Mouse (Mus musculus): ENCODE results near the gene Galk2.
A peak's percentile ranks its signal among the peaks of the same experiment; 100 is the strongest.

Galk2 gene

DNA sequence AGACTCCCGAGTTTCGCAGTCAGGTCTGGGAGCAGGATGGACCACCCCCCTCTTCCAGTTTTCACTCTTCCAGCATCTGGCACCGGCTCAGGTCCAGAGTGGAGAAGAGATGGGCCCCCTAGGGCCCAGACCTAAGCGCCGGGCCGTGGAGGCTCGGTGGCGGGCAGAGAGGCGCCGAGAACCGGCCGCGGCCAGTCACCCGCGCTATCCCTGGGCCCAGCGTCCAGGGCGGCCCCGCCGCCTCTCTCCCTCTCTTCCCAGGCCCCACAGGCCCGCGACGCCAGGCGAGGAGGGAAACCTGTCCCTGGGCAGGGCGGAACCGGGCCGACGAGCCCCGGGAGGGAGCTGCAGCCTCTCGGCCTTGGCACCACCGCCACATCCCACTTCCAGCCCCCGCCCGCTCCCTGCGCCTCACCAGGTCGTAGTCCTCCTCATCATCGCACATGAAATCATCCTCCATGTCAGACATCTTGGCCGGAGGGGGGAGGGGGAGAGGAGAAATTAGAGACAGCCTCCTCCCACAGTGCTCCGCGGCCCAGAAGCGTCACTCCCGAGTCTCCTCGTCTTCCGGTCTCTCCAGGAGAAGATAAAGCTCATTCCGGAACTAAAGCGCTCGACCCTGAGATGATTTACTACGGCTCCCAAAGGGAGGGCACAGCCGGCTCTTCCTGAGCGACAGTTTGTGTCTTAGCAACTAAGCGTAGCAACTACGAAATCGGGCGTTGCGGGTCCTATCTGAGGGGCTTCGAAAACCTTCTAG is at the start of gene Galk2, which contains the start of gene Cops2:
Gene Galk2 (plus strand): TSS at position 589 of the 760 bp plus-strand sequence.
Gene Cops2 (minus strand): TSS at position 619 of the 760 bp plus-strand sequence.
- peak; percentile 94 to 96 for DNase-seq

DNA sequence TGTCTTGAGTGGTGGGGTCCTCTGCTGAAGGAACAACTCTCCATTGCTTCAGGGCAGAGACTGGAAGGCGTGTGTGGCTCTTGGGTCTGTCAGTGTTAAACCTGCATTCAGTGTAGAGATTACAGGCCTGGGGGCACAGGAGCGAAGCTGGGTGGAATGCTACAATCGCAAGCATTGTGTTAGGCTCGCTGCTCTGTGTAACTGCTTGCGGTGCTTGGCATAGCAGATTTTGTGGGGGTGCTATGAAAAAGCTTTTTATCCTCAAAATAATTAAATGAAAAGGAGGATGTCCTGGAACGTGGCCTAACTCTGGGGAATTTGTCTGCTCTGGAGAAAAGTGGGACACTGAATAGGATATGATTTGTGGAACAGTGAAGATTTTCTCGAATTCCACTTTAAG is 49.4 kb upstream of the Galk2 start:
- no peak for DNase-seq

DNA sequence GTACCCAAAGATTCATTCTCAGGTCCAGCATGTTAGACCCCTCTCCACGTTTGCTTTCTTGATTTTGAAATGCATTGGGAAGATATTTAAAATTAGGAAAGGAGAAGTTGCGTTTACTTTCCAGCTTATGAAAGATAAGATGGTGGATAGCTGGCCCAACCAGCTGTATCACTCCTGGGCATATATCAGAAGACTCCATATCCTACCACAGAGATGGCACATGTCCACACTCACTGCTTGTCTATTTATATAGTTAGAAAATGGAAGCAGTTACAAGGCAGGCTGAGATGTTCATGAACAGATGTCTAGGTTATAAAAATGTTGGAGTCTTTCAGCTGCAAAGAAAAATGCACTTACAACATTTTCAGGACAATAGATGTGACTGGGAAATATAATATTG is 47.6 kb upstream of the Galk2 start:
- DNase-seq, result no peak

DNA sequence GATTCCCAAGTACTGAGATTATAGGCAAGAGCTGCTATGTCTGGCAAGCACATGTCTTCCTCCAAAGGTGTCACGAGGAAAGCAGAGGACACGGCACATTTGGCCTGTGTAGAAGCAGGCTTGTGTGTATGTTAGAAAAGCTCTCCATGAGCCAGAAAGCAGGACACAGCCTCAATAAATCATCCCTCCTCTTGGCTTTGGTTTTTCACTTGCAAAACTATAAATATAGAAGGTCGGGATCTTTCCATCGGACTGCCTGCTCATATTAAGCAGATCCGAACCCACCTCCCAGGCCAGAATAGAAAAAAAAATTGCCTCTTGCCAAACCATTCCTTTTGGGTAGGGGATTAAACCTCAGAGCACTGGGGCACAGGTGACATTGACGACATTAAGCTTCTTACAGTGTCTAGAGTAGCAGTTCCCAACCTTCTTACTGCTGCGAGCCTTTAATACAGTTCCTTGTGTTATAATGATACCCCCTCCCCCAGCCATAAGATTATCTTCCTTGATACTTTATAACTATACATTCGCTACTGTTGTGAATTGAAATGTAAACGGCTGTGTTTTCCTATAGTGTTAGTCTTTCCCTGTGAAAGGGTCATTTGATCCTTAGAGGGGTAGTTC is 44.8 kb upstream of the Galk2 start:
- DNase-seq, result no peak

DNA sequence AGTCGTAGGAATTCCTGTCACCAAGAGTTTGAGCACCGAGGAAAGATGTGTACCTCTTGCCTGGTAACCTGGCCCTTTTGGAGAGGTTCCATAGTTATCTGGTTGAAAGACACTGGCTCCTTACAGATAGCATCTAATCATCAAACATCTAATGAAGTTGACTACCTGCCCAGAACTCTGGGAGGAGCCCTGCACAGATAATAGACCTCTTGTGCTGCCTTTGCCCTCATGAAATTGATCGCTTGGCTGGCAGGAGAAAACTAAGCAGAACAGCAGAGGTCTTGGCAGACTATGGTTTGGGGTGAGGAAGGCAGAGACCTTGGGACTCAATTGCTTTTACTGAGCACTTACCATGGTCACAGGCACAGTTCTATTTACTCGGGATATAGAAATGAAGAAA is 38.5 kb upstream of the Galk2 start:
- no peak for DNase-seq

DNA sequence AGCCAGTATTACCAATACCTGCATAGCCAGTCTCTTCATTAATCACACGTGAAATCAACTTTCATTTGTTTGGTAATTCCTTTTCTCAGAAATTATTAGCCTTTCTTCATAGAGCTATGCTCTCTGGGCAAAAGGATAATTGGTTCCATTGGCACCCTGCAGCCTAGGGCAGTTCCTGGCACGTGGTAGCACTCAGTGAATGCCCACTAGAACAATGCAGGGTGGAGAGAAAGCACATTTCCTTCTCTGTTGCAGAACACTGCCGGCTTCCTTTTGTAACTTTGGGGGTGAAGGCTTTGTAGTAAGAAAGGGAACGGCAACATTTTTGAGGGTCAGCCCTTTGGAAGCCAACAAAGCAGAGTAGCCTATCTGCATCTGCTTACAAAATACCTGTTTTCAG is 32.7 kb upstream of the Galk2 start:
- peak; percentile 6 to 51 for DNase-seq

DNA sequence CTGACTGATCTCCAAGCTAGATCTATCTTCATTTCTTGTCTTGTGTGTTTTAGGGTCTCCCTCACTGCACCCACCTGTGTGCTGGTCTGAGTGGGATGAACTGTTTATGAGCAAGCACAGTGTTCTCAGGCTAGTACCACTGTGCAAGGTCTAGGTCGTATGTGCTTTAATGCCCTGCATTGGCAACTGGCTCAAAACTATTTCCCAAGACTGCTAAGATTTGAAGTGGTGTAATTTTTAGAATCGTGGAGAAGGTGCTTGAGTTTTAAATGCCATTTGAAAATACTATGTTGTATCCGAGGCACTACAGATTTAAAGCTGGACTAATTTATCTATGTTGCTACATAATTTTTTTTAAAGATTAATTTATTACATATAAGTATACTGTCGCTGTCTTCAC is 31.0 kb upstream of the Galk2 start:
- DNase-seq, result peak in 1 of 2 experiments; percentile 4

DNA sequence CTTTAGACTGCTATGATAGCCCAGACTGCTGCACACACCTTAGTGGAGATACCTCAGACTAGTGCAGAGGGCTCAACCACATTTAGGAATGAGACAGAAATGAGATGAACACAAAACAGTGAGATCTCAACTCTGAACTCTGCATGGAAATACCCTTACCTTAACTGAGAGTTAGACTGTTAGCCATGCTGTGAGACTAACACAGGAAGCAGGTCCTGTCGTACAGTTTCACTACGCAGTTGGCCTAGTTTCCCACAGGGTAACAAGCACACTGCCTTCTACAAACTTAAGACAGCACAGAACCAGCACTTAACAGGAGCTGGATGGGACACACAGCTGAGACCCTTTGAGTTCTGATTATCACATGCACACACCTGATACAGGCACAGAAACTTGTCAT is 29.0 kb upstream of the Galk2 start:
- DNase-seq, result no peak

DNA sequence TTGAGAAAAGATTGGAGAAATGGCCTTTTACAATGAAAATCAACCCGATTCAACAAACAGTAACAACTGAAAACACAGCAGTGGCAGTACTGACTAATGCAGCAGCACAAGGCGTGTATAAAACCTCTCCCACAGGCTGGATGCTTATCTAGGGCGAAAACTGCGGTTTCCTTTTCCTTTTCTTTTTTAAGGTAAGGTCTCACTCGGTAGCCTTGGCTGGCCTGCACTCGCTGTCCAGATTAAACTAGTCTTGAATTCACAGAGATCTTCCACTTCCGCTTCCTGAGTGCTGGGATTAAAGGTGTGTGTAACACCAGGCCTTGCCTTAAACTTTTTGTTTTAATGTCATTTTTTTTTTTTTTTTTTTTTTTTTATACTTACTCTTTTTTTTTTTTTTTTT is 20.8 kb upstream of the Galk2 start:
- no peak for DNase-seq

GRCm38 (mm10) chr2:125838708-125839284 is 20.1 kb upstream of the Galk2 start:
- no peak for DNase-seq

GRCm38 (mm10) chr2:125851237-125851636 is 7.7 kb upstream of the Galk2 start:
- DNase-seq, result no peak

DNA sequence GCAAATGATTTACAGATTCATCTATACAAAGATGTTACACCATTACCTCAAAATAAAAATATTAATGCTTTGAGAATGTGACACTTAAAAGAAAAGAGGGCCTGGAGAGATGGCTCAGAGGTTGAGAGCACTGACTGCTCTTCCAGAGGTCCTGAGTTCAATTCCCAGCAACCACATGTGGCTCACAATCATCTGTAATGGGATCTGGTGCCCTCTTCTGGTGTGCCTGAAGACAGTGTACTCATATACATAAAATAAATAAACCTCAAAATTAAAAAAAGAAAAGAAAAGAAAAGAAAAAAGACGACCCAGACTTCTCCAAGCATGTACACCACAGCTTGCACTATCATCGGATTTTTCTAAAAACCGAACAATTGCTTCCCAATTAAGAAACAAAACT is 1.2 kb upstream of the Galk2 start:
- DNase-seq, result no peak

DNA sequence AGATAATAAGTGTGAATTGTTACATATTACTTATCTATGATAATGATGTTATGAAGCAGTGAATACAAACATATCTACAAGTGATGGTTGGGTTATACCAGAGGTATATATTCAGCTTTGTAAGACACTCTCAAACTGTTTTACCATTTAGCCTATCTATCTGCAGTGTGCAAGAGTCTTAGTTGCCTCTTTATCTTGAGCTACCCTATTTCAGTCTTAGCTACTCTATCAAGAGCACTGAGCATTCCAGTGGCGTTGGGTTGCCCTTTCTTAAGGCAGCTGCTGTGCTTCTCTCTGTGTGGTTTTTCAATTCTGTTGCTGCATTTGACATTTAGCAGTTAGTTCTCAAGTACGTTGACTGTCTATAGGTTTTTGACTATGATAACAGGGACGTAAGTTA is 4.9 kb downstream of the Galk2 start:
- DNase-seq, result no peak

DNA sequence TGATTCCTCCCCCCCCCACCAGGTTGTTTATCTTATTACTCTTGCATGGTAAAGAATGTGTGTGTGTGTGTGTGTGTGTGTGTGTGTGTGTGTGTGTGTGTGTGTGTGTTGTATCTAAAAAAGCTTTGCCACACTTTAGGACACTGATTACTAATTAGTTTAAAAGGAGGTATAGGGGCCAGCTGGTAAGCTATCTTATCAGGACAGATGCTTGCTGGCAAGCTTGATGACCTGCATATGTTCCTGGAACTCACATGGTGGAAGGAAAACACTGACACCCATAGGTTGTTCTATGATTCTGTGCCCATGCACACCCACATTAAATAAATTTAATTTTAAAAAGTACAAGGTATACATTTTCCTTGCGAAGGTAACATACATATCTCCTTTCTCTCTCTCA is 5.6 kb downstream of the Galk2 start:
- DNase-seq, result no peak

GRCm38 (mm10) chr2:125865585-125865984 is 6.7 kb downstream of the Galk2 start:
- no peak for DNase-seq

GRCm38 (mm10) chr2:125866058-125866740 is 7.3 kb downstream of the Galk2 start:
- peak; percentile 75 to 85 for DNase-seq

GRCm38 (mm10) chr2:125868301-125868700 is 9.4 kb downstream of the Galk2 start:
- DNase-seq, result no peak

- DNase-seq, result no peak
Observed at GRCm38 (mm10) chr2:125870159-125870558, 11.2 kb downstream of the Galk2 start.

DNA sequence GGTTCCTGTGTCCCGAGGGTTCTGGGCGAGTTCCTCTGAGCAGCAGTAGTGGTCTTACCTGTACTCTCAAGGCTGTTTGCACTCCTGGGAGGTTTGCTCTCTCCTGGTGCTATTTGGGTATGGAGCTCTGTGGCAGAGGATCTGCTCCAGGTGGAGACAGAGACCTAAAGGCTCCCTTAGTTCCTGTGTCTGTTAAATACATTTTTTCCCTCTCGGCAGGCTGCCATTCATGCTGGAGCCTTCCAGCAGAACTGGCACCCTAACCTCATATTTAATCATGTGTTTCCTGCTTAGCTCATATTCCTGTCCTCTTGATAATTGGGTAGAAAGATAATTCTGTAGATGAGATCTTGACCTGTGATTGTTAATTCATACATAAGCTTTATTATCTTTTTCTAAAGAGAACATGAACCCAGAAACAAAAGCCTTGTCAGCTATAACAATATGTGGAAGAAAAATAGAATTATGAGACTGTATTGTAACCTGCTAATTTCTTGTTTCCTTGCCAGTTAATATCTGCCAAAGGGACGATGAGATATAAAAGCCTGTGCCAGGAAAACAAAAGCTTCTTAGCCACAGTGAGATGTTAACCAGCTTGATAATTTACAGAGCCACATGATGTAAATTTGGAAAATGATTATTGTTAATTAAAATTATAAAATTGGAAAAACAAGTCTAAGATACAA is 27.1 kb downstream of the Galk2 start:
- no peak for DNase-seq

DNA sequence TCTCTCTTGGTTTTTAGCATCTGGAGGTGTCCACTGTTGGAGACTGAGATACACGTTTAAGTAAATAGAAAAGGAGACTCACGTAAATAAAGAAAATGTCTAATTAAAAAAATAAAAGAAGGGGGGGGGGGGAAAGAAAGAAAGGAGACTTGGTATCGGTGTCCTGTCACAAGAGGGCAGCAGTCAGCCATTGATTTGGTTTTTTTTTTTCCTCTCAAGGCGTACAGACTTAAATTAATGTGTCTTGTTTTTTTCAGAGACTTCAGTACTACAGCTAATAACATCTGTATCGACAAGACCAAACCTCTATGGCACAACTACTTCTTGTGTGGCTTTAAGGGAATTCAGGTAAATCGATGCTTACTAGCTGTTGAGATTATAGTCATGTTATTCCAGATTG is 34.2 kb downstream of the Galk2 start:
- DNase-seq, result peak in 1 of 2 experiments; percentile 14

DNA sequence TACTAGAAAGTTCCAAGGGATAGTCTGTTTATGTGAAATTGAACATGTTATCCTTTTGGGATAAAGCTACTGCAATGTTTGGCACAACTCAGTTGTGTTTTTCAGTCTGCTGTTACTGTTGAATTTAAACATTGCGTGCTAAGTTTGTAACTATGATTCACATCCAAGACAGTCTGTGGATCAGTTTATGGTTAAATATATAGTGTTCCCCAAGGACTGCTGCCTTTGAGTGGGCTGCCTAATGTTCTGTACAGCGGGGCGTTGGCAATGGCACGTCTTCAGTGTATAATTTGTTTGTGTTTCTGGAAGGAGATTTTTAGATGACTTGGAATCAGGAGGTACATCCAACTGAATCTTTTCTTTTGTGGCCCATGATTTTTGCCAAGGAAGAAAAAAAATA is 36.2 kb downstream of the Galk2 start:
- DNase-seq, result no peak

DNA sequence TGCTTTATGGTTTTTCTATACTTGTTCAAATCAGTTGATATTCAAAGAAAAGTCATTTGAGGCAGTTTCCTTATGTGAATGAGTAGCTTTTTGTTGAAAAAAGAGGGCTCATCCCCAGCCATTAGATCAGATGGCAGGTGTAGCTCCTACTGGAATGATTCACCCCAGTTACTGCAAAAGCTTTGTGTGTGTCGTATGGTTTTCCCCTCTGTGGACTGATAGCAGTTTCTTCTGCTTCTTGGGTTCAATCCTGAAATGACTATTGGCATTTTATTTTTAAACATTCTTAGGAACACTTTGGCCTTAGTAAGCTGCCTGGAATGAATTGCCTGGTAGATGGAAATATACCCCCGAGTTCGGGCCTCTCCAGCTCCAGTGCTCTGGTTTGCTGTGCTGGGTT is 37.4 kb downstream of the Galk2 start:
- DNase-seq, result no peak
